Mouse (Mus musculus): Measurements from ENCODE around the gene Nt5c2.

The Nt5c2 gene

GRCm38 (mm10) chr19:46915406-46916080 lies 99.4 kb downstream of the Nt5c2 start:
- DNase-seq = peak in 1 of 2 experiments; percentile 36

- DNase-seq = peak; percentile 36 to 49
These were observed 101.3 kb downstream of the Nt5c2 start for GRCm38 (mm10) chr19:46913626-46914025.

- no peak for DNase-seq
These were observed 103.5 kb downstream of the Nt5c2 start for GRCm38 (mm10) chr19:46911492-46911891.

GRCm38 (mm10) chr19:46908977-46909376 lies 106.0 kb downstream of the Nt5c2 start:
- peak; percentile 29 to 71 for DNase-seq

- no peak for DNase-seq
These were observed 106.7 kb downstream of the Nt5c2 start for GRCm38 (mm10) chr19:46908207-46908606.

GRCm38 (mm10) chr19:46905971-46906370 lies 109.0 kb downstream of the Nt5c2 start:
- peak in 1 of 2 experiments; percentile 53 for DNase-seq

- no peak for DNase-seq
These were observed 109.6 kb downstream of the Nt5c2 start for GRCm38 (mm10) chr19:46905383-46905782.

GRCm38 (mm10) chr19:46904907-46905306 lies 110.0 kb downstream of the Nt5c2 start:
- no peak for DNase-seq

GRCm38 (mm10) chr19:46903379-46903778 lies 111.6 kb downstream of the Nt5c2 start:
- DNase-seq = no peak

GRCm38 (mm10) chr19:46901323-46901722 lies 113.6 kb downstream of the Nt5c2 start:
- peak in 1 of 2 experiments; percentile 60 for DNase-seq

- no peak for DNase-seq
These were observed 114.2 kb downstream of the Nt5c2 start for GRCm38 (mm10) chr19:46900786-46901185.

GRCm38 (mm10) chr19:46899871-46900270 lies 115.1 kb downstream of the Nt5c2 start:
- DNase-seq = no peak

- DNase-seq = peak; percentile 54 to 74
These were observed 115.6 kb downstream of the Nt5c2 start for GRCm38 (mm10) chr19:46899306-46899705.

- DNase-seq = no peak
These were observed 116.7 kb downstream of the Nt5c2 start for GRCm38 (mm10) chr19:46898222-46898621.

- DNase-seq = no peak
These were observed 117.8 kb downstream of the Nt5c2 start for GRCm38 (mm10) chr19:46897135-46897534.

GRCm38 (mm10) chr19:46893484-46893883 lies 121.5 kb downstream of the Nt5c2 start:
- DNase-seq = no peak

GRCm38 (mm10) chr19:46892856-46893255 lies 122.1 kb downstream of the Nt5c2 start:
- DNase-seq = no peak

- no peak for DNase-seq
These were observed 124.3 kb downstream of the Nt5c2 start for GRCm38 (mm10) chr19:46890657-46891056.

- DNase-seq = no peak
These were observed 125.3 kb downstream of the Nt5c2 start for GRCm38 (mm10) chr19:46889666-46890065.

- DNase-seq = no peak
These were observed 127.0 kb downstream of the Nt5c2 start for GRCm38 (mm10) chr19:46887811-46888527.

- DNase-seq = no peak
These were observed 128.1 kb downstream of the Nt5c2 start for GRCm38 (mm10) chr19:46886826-46887225.

GRCm38 (mm10) chr19:46885365-46885764 lies 129.6 kb downstream of the Nt5c2 start:
- no peak for DNase-seq

- peak; percentile 74 for DNase-seq
These were observed 135.1 kb downstream of the Nt5c2 start for GRCm38 (mm10) chr19:46879876-46880275.

GRCm38 (mm10) chr19:46878346-46878745 lies 136.6 kb downstream of the Nt5c2 start:
- DNase-seq = peak; percentile 81 to 89

Data from kidney, postnatal 36 days (tissue).